Mouse (Mus musculus): ENCODE measurements around the gene St5.

GRCm38 (mm10) chr7:109751427-109752007 is 48.1 kb upstream of the St5 start:
- TF ChIP-seq CTCF (IDR thresholded peaks at IDR 0.05; ENCODE audit: control insufficient read depth, insufficient read depth, insufficient read length) (no peak), FOSL1 (IDR thresholded peaks at IDR 0.05; ENCODE audit: insufficient read depth, low read length, poor library complexity, severe bottlenecking) (no peak), MYOG (IDR thresholded peaks at IDR 0.05; ENCODE audit: control insufficient read depth, extremely low read depth, insufficient read length) (no peak)
